Mouse (Mus musculus): ENCODE results near the gene Rasgrp3. TPM values are rescaled to one million over a fixed set of nuclear protein-coding genes. Genes with fewer than 3 reads are reported as not detected.

The Rasgrp3 gene
- total RNA-seq (2021) = 1 to 10 TPM; 8.4 to 9.3 TPM

GRCm38 (mm10) chr17:75435599-75435998, at the start of gene Rasgrp3:
Gene Rasgrp3, plus strand, starts transcription at chr17:75435896.
- no peak for DNase-seq (ENCODE audit: extremely low spot score in 1 of 2, low spot score in 1 of 2)

GRCm38 (mm10) chr17:75388402-75388801, 47.3 kb upstream of the Rasgrp3 start:
- DNase-seq (ENCODE audit: extremely low spot score in 1 of 2, low spot score in 1 of 2) = no peak

- DNase-seq (ENCODE audit: extremely low spot score in 1 of 2, low spot score in 1 of 2) = no peak
Observed at GRCm38 (mm10) chr17:75390142-75390541, 45.6 kb upstream of the Rasgrp3 start.

- DNase-seq (ENCODE audit: extremely low spot score in 1 of 2, low spot score in 1 of 2) = no peak
Observed at GRCm38 (mm10) chr17:75391429-75392192, 44.1 kb upstream of the Rasgrp3 start.

- DNase-seq (ENCODE audit: extremely low spot score in 1 of 2, low spot score in 1 of 2) = peak in 1 of 2 experiments; percentile 11
Observed at GRCm38 (mm10) chr17:75406405-75406804, 29.3 kb upstream of the Rasgrp3 start.

GRCm38 (mm10) chr17:75416861-75417260, 18.8 kb upstream of the Rasgrp3 start:
- DNase-seq (ENCODE audit: extremely low spot score in 1 of 2, low spot score in 1 of 2) = no peak

GRCm38 (mm10) chr17:75434152-75434551, 1.5 kb upstream of the Rasgrp3 start:
- no peak for DNase-seq (ENCODE audit: extremely low spot score in 1 of 2, low spot score in 1 of 2)

- no peak for DNase-seq (ENCODE audit: extremely low spot score in 1 of 2, low spot score in 1 of 2)
Observed at GRCm38 (mm10) chr17:75434871-75435270, 825 bp upstream of the Rasgrp3 start.

GRCm38 (mm10) chr17:75436095-75436494, 399 bp downstream of the Rasgrp3 start:
- no peak for DNase-seq (ENCODE audit: extremely low spot score in 1 of 2, low spot score in 1 of 2)

- DNase-seq (ENCODE audit: extremely low spot score in 1 of 2, low spot score in 1 of 2) = no peak
Observed at GRCm38 (mm10) chr17:75436819-75437218, 1.1 kb downstream of the Rasgrp3 start.

GRCm38 (mm10) chr17:75437239-75437750, 1.6 kb downstream of the Rasgrp3 start:
- DNase-seq (ENCODE audit: extremely low spot score in 1 of 2, low spot score in 1 of 2) = no peak

GRCm38 (mm10) chr17:75438162-75438561, 2.5 kb downstream of the Rasgrp3 start:
- DNase-seq (ENCODE audit: extremely low spot score in 1 of 2, low spot score in 1 of 2) = no peak

- no peak for DNase-seq (ENCODE audit: extremely low spot score in 1 of 2, low spot score in 1 of 2)
Observed at GRCm38 (mm10) chr17:75439062-75439461, 3.4 kb downstream of the Rasgrp3 start.

GRCm38 (mm10) chr17:75440619-75441018, 4.9 kb downstream of the Rasgrp3 start:
- no peak for DNase-seq (ENCODE audit: extremely low spot score in 1 of 2, low spot score in 1 of 2)

- DNase-seq (ENCODE audit: extremely low spot score in 1 of 2, low spot score in 1 of 2) = no peak
Observed at GRCm38 (mm10) chr17:75441260-75441830, 5.6 kb downstream of the Rasgrp3 start.

- DNase-seq (ENCODE audit: extremely low spot score in 1 of 2, low spot score in 1 of 2) = no peak
Observed at GRCm38 (mm10) chr17:75442352-75442751, 6.7 kb downstream of the Rasgrp3 start.

- DNase-seq (ENCODE audit: extremely low spot score in 1 of 2, low spot score in 1 of 2) = no peak
Observed at GRCm38 (mm10) chr17:75443064-75443621, 7.4 kb downstream of the Rasgrp3 start.

GRCm38 (mm10) chr17:75448257-75448656, 12.6 kb downstream of the Rasgrp3 start:
- DNase-seq (ENCODE audit: extremely low spot score in 1 of 2, low spot score in 1 of 2) = no peak

- DNase-seq (ENCODE audit: extremely low spot score in 1 of 2, low spot score in 1 of 2) = no peak
Observed at GRCm38 (mm10) chr17:75449022-75449421, 13.3 kb downstream of the Rasgrp3 start.

GRCm38 (mm10) chr17:75452313-75452712, 16.6 kb downstream of the Rasgrp3 start:
- no peak for DNase-seq (ENCODE audit: extremely low spot score in 1 of 2, low spot score in 1 of 2)

- no peak for DNase-seq (ENCODE audit: extremely low spot score in 1 of 2, low spot score in 1 of 2)
Observed at GRCm38 (mm10) chr17:75453639-75454038, 17.9 kb downstream of the Rasgrp3 start.
